ENCODE assay signal across 26 mouse cellular contexts in the genomic region with DNA sequence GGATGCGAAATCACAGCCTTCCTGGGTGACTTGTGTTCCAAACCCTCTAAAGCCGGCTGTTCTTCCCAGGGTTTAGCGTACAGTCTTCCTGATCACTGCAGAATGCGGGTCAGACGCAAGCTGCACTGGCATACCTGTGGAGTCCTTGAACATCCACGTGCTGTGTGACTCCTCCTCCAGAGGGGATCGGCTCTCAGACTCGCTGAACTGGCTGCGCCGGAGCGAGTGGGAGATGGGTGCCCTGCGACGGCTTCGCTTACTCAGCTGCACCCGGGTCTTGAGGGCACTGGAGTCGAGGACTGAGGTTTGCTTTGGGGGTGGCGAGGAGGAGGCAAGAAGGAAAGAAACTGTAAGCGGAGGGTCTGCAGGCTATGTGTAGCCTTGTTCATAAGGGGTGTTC. TPM values are rescaled to one million over a fixed set of nuclear protein-coding genes. Genes with fewer than 3 reads are reported as not detected.
"Had no signal": no experiment of that assay in that cellular context is flagged by ENCODE, and none has a peak within 500 bp of the region (broad histone marks: within the 10 kb centered on the region; RNA-seq: fewer than 3 reads in every experiment).

No protein-coding gene starts in this region.

- H3K4me1 ChIP-seq: liver, embryonic 12.5 days; megakaryocyte, embryonic 14.5 days; midbrain, embryonic 13.5 days; midbrain, embryonic 15.5 days; neural tube, embryonic 12.5 days had no signal

- H3K36me3 ChIP-seq: midbrain, embryonic 13.5 days; midbrain, embryonic 15.5 days; neural tube, embryonic 12.5 days had no signal

- DNase-seq: right cerebral cortex, postnatal 14 days; thymus, adult 2 months; thymus, postnatal 25 days; thymus, postnatal 4 days had no signal

- H3K9ac ChIP-seq: limb, embryonic 15.5 days; liver, embryonic 12.5 days; liver, embryonic 14.5 days; lung, embryonic 15.5 days; midbrain, embryonic 13.5 days; midbrain, embryonic 15.5 days; neural tube, embryonic 12.5 days; stomach, embryonic 15.5 days had no signal

- H3K4me3 ChIP-seq: limb, embryonic 15.5 days; liver, embryonic 12.5 days; lung, embryonic 15.5 days; megakaryocyte, embryonic 14.5 days; midbrain, embryonic 13.5 days; midbrain, embryonic 15.5 days; neural tube, embryonic 12.5 days; stomach, embryonic 15.5 days had no signal

- ATAC-seq: liver, embryonic 12.5 days; midbrain, embryonic 13.5 days; midbrain, embryonic 15.5 days had no signal

- H3K4me2 ChIP-seq: limb, embryonic 15.5 days; liver, embryonic 12.5 days; lung, embryonic 15.5 days; midbrain, embryonic 11.5 days; midbrain, embryonic 13.5 days; midbrain, embryonic 15.5 days; neural tube, embryonic 12.5 days; stomach, embryonic 15.5 days had no signal

- H3K27me3 ChIP-seq: limb, embryonic 15.5 days; liver, embryonic 12.5 days; lung, embryonic 15.5 days; midbrain, embryonic 13.5 days; midbrain, embryonic 15.5 days; neural tube, embryonic 12.5 days; stomach, embryonic 15.5 days had no signal

- H3K27ac ChIP-seq: limb, embryonic 15.5 days; liver, embryonic 12.5 days; liver, embryonic 14.5 days; lung, embryonic 15.5 days; macrophage; midbrain, embryonic 13.5 days; midbrain, embryonic 15.5 days; neural tube, embryonic 12.5 days; stomach, embryonic 15.5 days; stomach, postnatal 0 days had no signal

- H3K9me3 ChIP-seq: limb, embryonic 15.5 days; liver, embryonic 12.5 days; lung, embryonic 15.5 days; megakaryocyte, embryonic 14.5 days; midbrain, embryonic 13.5 days; midbrain, embryonic 15.5 days; neural tube, embryonic 12.5 days; stomach, embryonic 15.5 days had no signal

RNA-seq across cellular contexts. Expression of gene Crybb3, which starts 14.1 kb away (rescaled TPM):
- total RNA-seq: megakaryocyte progenitor cell, adult 5-6 weeks; monocyte, adult 5-6 weeks; neutrophil, adult 5-6 weeks had no signal
- polyA plus RNA-seq: liver, embryonic 12.5 days; liver, embryonic 16.5 days; macrophage had no signal

RNA-seq across cellular contexts. Expression of gene Crybb2, which starts 25.5 kb away (rescaled TPM):
- total RNA-seq: liver, adult 2 months; megakaryocyte progenitor cell, adult 5-6 weeks; midbrain, postnatal 0 days; monocyte, adult 5-6 weeks; neutrophil, adult 5-6 weeks had no signal
- polyA plus RNA-seq: limb, embryonic 15.5 days; liver, adult 2 months; liver, embryonic 12.5 days; liver, embryonic 14.5 days; liver, embryonic 16.5 days; lung, embryonic 15.5 days; macrophage; midbrain, embryonic 11.5 days; midbrain, embryonic 13.5 days; midbrain, embryonic 15.5 days; midbrain, postnatal 0 days; neural tube, embryonic 12.5 days; neural tube, embryonic 14.5 days; spleen, adult 2 months; stomach, embryonic 15.5 days; stomach, postnatal 0 days; testis, adult 2 months; urinary bladder, adult 2 months had no signal
